Mouse (Mus musculus) yolk sac, embryonic 10.5 days (tissue): ENCODE measurements at regions not wholly inside any gene's neighbourhood (a gene's known extent, or its start where the extent isn't known, plus 50 kb on each side); places are given as distances from the start of the nearest gene placed in this dataset.

ENCODE experiments used
- DNase-seq: peaks from one replicate; pipeline ENCODE4 v3.0.0-alpha.2; 2017; ENCODE audit warnings: low spot score

DNA sequence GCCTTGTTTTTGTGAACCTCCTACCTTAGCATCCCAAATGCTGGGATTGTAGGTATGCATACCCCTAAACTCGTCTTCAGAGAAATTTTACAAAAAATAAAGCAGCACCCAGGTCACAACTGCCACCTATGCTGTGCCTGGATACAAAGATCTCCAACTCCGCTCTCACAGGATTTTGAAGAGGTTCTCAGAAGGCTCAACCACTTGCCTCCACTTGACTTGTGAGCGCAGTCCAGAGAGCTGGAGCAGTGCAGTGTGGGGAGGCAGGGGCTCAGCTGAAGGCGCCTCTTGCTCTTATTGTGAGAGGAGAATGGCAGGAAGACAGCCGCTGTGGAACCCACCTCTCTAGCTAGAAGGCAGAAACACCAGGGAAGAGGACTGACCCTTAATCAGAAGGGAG is 182.9 kb downstream of the Rap2a start:
- DNase-seq = no peak

DNA sequence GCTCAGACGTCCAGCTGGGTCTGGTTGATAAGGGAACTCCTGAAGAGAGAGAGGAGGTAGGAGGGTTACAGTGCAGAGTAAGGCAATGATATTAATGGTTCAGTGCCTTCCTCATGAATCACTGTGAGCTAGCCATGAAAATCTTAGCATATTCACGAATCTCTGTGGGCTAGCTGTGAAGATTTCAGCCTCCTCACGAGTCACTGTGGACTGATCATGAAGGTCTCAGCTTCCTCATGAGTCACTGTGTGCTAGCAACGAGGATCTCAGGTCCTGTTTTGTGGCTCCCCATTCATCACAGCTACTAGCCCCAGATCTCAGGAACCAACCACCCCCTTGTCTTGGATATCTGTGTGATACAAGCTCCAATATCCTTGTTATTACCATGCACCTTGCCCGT is 191.4 kb downstream of the Rap2a start:
- no peak for DNase-seq

DNA sequence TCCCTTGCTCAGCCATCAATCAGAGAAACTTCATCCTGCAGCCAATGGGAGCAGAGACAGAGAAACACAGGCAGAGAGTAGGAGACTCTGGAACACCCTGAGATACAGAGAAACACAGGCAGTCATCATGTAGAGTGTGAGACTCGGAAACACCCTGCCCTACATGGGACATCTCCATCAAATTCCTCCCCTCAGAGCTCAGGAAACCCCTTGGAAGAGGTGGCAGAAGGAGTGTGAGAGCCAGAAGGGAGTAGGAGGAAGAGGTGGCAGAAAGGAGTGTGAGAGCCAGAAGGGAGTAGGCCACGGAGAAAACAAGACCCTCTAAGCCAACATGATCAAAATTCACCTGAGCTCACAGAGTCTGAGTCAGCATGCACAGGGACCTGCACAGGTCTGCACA is 197.5 kb downstream of the Rap2a start:
- DNase-seq = no peak

DNA sequence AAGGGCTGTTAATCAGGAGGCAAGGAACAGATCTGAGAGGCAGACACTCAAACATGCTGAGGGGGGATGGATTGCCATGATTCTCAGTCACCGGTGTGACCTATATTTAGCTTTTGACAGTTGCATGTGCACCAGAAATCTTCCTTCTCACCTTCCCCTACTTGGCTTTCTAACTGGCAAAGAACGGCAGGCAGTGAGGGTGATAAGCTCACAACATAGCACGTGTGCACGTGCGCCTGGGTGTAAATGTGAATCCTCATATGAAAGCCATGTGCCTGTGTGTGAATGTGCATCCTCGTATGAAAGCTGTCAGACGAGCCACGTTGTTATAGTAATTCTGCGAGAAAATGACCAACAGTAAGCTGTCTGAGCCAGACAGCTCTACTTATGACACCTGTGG is 200.3 kb downstream of the Rap2a start:
- no peak for DNase-seq

DNA sequence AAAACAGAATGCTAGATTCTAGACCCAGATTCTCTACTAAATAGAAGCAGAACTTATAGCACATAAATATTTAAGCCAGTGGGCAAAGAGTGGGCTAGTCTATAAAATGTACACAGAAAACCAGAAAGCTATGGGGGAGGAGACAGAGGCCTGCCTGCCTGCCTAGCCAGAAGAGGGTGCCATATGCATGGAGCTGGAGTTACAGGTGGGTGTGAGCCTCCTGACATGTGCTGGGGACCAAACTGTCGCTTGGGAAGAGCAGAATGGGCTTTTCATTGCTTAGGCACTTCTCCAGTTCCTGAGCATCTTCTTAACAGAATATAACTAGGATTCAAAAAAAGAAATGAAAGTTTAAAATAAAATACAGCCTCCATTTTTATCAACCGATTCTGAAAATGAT is 200.8 kb downstream of the Rap2a start:
- no peak for DNase-seq

DNA sequence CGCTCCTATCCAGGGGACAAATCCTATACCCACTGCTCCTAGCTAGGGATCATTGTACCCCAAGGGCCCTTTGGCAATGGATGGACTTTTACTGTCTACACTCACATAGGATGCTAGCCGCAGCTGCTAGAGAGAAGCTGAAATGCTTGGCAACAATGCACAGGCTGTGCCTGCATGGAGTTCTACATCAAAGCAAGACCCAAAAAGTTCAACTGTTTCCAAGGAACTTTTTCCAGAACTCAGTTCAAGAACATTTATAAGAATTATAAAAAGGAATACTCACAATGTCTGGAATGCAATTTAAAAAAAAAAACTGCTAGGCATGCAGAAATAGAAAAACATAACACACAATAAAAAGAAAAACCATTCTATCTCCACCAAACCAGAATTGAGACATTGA is 202.0 kb downstream of the Rap2a start:
- no peak for DNase-seq

DNA sequence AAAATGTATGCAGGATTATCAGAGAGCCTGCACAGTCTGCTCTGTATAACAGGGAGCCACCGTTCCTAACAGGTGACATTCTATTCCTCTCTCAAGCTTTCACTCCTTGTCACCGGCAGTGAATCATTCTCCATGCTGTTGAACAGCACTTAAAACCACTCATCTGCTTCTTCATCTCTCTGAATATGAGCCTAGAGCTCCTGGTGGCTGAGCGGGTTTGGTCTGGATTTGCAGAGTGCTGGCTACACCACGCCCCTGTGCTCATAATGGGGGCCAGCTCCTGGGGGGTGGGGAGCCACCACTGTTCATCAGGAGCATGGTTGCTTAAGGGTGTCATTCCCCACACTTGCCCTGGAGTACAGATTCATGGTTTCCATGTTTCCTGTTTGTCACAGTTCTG is 207.0 kb downstream of the Rap2a start:
- DNase-seq = no peak

DNA sequence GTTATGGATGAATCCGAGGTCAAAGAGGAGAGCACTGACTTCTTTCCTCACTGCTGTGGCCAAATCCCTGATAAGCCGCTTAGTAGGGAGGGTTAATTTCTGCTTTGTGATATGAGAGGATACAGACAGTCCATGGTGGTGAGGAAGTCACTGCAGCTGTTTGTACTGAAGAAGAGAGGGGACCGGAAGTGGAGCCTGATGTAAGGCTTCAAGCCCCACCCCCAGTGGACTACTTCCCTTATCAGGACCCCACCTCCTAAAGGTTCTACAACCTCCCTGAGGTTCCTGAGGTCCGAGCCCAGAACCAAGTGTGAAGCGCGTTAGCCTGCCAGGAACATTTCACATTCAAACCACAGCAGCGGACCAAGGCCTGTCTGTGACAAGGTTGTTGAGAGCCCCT is 207.6 kb downstream of the Rap2a start:
- no peak for DNase-seq

DNA sequence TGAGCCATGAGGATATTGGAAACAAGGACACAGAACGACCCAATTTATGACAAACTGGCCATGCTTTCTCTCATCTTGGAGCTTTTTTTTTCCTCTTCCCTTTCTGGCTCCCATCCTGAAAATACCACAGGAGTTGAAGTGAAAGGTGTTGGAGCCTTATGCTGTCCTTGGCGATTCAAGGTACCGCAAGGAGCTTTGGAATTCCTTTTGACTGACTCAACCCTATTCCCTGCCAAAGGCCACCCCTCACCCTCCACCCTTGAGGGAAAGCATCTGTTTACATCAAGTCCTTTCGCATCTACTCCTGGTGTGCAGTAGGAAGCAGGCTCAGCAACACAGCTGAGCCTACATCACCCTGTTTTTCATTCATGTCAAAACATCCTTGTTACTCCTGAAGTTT is 208.5 kb downstream of the Rap2a start:
- DNase-seq = no peak

DNA sequence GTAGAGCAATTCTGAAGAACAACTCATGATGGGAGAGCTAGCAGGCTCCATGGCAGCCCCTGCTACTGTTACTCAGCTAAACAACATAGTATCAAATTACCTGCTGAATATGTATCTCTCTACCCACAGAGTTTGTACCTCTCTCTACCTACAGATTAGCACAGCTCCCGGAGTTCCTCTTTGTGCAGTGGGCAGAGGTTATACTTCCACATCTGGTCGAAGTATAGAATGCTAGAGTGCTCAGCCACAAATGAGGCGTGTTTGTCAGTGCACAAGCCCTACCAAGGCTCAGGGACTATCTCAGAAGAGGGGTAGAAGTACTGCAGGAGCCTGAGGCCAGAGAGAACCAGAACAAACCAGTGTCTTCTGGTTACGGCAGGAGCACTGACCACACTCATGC is 211.6 kb upstream of the Ipo5 start:
- DNase-seq = no peak

DNA sequence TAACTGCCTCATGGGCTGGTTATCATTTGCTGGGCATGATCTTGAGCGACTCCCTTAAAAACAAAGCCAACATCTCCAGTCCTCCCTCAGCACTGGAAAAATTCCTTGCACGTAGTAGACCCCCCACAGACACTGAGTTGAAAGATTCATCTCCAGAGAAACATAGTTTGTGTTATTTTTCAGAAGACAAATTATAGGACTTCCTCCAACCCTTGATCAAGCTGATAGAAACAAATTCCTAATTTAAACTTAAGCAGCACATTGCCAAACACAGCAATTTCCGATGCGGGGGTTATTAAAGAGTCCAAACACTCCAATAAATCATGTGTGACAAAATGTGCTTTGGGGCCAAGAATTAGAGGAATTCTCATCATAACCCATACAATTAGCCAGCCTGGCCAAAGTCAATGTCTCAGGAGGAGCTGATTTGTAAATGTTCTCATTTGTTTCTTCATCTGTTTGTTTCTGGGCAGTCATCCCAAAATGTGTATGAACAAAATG is 205.7 kb upstream of the Ipo5 start:
- no peak for DNase-seq

DNA sequence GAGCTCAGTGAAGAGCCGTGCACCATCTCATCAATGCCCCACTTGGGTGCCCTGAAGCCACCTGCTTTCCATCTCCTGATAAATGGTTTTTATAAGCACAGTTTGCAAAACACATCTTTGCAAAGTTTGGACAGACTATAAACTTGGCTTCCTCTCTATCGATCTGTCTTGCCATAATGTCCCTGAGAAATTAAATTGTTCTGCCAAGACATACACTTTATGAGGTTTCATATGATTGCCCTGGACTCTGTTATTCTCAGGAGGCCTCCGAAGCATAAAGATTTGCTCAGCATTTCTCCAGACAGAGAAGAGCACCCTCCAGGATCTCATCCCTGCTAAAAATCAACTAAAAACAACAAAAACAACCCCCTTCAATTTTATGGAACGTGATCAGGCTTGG is 200.2 kb upstream of the Ipo5 start:
- no peak for DNase-seq

DNA sequence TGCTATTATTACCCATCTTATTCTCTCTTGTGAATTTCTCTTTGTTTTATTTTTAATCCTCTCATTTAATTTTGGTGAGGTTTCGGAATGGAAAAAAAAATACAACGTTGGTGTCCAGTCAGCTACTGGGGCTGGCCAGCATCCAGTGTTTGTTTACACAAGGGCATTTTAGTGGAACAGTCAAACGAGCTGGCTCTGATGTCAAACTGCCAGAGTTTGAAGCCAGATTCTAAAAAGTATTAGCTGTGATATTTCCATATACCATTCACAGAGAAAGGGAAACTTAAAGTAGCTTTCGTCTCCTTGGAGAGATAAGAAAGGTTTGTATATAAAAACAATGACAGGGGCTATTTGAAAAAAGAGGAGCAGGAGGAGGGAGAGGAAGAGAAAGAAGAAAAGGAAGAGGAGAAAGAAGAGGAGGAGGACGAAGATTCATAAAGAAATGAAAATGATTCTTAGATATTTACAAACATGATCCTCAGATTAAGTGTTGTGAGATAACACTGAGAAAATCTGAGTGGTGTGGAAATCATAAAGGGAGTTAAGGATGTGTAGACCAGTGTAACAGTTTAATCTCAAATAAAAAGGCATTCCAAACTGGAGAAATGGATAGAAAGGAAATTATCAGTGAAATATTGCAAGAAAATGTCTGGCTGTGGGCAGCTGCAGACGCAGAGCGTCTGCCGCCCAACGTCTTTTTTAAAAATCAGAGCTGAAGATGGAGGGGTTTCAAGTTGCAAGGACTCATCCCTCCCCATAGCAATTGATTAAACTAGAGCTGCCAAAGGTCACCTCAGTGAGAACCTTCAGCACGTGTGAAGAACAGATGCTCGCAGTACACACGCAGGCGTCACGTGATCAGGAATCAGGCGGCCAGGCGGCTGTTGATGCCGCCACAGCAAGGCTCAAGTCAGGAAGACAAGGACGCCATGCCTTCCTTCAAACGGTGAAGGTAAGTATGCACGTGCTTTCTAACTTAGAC is 190.3 kb upstream of the Ipo5 start:
- peak; percentile 22 for DNase-seq

DNA sequence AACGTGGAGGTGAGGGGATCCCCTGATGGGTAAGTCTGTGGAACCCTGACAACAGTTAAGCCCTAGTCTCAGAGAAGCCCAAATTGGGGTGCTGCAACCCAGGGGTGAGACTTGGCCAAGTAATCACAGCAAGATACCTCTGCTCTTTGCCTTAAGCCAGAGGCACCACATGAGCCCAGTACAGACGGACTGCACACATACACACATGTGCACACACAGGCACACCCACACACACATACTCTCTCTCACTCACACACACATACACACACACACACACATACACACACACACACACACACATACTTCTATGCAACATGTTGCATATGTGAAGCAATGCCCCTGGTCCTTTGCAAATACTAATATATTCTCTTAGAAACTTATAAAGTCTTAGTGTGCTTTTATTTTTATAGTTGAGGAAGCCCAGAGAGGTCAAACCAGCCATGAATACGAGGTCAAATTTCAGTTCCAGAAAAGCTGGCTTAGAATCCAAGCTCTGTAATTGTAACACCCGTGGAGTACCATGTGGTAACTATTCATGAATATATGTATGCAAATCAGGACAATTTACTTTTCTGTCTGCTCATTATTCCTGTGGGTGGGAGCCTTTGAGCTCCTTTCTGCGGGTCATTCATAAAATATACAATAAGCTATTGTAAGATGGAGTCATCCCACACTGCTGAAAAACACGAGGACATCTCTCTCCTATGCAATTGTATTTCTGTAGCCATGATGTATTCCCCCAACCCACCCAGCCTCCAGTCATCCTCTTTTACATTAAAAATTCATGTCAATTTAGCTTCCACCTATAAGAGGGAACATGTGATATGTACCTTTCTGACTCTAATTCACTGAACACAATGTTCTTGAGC is 189.2 kb upstream of the Ipo5 start:
- no peak for DNase-seq

DNA sequence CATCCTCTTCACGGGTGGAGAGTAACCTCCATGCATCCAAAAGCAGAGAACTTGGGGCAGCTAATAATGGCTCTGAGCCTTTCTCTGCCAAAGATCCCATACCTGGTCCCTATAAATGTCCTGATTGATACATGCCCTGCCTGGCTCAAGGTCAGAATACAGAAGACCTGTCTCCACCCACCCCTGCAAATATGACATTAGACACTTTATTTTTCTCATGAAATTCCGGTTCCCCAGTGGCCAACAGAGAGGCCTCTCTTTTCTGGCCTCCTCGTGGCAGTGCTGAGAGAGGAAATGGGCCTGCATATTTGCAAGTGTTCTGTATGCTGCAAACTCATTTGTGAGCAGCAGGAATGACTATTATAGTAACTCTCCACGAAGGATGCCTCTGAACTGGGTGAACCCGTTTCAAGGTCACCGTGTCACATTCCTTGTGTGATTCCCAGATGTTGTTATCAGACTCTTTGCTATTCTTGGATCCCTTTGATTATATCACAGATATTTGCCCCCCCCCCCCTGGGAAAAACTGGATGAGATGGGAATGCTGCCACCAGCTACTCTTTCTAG is 188.4 kb upstream of the Ipo5 start:
- DNase-seq = no peak

DNA sequence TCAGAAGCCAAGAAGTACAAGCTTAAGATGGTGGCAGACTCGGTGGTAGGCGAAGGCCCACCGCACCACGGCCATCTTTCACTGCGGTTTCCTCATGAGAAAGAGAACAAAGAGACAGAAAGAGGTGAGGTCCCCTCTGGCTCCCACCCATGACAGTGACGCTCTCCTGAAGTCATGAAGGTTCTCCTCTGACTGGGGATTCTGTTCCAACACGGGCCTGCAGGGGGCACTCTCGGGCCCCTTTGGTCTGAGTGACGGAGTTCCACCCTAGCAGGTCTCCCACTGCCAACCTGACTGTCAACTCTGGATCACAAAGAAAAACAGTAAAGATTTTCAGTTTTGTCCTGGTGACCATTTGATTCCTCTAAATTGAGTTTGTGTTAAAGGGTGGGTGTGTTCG is 182.9 kb upstream of the Ipo5 start:
- DNase-seq = no peak

DNA sequence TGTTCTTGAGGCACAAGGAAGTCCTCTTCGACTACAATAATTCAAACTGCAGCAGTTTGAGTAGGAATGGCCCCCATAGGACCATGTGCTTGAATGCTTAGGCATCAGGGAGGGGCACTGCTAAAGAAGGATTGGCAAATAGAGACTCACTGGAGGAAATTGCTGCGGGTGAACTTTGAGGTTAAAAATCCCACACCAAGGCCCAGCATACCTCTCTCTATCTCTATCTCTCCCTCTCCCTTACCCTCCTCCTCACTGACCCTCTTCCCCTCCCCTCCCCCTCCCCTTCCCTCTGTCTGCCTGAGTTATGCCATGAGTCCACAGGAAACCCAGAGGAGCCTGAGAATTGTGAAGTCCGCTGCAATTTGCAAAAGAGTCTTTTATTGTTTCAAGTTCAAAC is 180.8 kb upstream of the Ipo5 start:
- peak; percentile 7 for DNase-seq

DNA sequence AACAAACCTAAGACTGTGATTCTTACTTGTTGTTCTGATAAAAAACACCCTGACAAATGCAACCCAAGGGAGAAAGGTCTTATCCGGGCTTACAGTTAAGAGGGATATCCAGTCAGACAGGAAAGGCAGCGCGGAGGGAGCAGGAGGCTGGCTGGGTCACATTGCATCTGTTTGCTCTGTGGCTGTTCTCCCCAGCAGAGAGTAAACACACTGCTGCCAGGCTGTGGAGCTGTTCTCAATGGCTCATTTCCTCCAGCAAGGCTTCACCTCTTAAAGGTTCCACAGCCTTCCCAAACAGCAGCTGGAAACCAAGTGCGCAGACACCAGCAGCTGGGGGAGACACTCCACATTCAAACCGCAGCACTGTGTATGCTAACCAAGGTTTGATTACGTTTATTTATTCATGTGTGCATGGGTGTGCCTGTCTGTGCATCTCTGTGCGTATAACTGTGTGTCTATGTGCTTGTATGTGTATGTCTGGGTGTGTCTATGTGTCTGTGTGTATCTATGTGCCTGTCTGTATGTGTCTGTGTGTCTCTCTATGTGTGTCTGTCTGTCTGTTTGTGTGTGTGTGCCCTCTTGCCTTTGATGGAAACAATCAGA is 179.2 kb upstream of the Ipo5 start:
- no peak for DNase-seq

DNA sequence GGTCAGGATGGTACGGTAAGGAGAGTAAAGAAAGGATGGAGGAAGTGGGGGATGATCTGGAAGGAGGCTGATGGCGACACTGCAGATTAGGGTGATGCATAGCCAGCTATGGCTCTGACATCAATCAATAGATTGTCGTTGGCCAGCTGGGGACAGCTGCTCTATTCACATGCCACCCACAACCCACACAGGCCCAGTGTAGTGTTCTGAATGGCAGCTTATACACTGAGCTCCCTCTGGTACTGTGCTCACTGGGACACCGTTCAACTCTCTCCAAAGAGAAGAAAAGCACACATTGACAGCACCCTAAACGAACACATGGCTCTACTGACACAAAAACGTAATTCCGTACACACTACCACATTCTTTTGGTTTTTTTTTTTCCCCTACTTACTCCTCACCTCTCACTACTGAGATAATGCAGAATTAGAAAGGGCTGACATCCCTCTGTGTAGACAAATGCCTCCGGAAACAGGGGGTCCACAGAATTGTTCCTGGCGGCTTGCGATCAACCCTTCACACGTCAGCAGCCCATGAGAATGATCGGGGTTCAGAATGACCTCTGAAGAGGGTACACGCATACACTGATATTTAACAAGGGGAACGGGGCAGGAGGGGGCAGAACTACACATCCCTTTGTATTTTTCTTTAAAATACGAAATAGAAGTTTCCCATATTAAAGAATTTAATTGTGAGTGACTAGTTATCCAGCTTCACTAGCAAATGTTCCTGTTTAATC is 178.5 kb upstream of the Ipo5 start:
- DNase-seq = no peak

DNA sequence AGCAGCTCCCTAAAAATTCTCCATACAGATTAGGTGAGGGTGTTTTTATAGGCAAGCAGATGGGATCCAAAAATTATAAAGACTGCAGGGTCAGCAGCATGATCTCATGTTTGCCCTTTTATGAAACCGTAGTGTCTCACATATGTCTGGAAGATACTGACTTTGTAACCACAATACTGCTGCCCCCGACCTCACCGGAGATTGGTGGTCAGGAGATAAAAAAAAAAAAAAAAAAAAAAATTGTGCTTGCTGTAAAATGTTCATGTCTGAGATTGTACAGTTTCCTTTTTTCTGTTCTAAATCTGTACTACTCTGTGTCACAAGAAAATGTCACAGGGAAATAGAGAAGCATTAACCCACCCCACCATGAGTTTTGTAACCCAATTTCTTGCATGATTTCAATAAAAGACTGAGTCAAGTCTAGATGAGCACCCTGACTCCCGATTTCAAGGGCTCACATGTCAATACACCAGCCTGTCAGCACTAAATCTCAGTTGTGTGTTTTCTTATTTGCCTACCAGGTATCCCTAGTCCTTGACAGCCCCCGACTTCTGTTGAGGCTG is 169.5 kb upstream of the Ipo5 start:
- no peak for DNase-seq

DNA sequence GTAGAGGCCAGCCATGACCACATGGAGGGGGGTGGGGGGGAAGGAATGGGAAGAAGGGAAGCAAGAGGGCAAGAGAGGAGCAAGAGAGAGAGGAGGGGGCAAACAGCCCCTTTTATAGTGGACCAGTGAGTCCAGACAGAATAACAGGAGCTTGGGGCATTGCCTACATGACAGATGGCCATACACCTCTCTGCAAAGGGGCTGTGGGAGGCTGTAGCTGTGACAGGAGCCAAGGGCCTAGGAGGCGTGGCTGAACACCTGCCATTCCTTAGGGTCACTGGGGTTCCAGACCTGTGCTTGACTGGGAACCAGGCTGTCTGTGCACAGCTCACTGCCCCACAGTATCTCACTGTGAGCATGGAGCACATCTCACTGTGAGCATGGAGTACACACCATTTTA is 157.0 kb upstream of the Ipo5 start:
- DNase-seq = no peak
